ENCODE assay signal across 20 mouse cellular contexts in the genomic region with DNA sequence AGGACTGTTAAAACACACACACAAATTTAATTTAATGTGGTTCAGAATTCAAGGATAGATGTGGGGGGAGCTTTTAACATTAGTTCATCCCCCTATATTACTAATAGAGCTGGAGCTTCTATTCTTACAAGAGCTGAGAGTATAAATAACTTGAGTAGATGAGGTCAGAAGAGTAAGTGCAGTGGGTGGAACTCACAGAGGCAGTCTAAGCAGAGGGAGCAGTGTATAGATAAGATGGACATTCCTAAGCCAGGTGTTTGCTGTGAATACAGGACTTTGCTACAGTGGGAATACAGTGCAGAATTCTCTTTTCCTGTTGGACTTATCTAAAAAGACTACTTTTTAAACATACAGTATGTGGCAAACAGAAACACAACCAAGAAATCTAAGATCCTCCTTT. TPM values are rescaled to one million over a fixed set of nuclear protein-coding genes. Genes with fewer than 3 reads are reported as not detected.
"Had no signal": no experiment of that assay in that cellular context is flagged by ENCODE, and none has a peak within 500 bp of the region (broad histone marks: within the 10 kb centered on the region; RNA-seq: fewer than 3 reads in every experiment).

No protein-coding gene starts in this region.

- DNase-seq: lung, adult 18-20 months; lung, embryonic 14.5 days; lung, postnatal 10 days; lung, postnatal 36 days; right cerebral cortex, postnatal 14 days; thymus, adult 18-20 months; thymus, postnatal 14 days; thymus, postnatal 36 days had no signal

- H3K4me2 ChIP-seq: lung, embryonic 14.5 days; midbrain, embryonic 11.5 days; midbrain, embryonic 13.5 days; midbrain, embryonic 15.5 days; neural tube, embryonic 12.5 days; stomach, embryonic 15.5 days had no signal

- H3K27ac ChIP-seq: macrophage; midbrain, embryonic 13.5 days; midbrain, embryonic 15.5 days; neural tube, embryonic 12.5 days; stomach, embryonic 15.5 days had no signal

- H3K4me3 ChIP-seq: megakaryocyte, embryonic 14.5 days; midbrain, embryonic 13.5 days; midbrain, embryonic 15.5 days; neural tube, embryonic 12.5 days; stomach, embryonic 15.5 days had no signal

- ATAC-seq: midbrain, embryonic 13.5 days; midbrain, embryonic 15.5 days had no signal

- H3K27me3 ChIP-seq: megakaryocyte, embryonic 14.5 days; midbrain, embryonic 13.5 days; midbrain, embryonic 15.5 days; neural tube, embryonic 12.5 days; stomach, embryonic 15.5 days had no signal

- H3K9ac ChIP-seq: lung, embryonic 14.5 days; midbrain, embryonic 13.5 days; midbrain, embryonic 15.5 days; neural tube, embryonic 12.5 days; stomach, embryonic 15.5 days had no signal

- H3K9me3 ChIP-seq: megakaryocyte, embryonic 14.5 days; midbrain, embryonic 13.5 days; midbrain, embryonic 15.5 days; neural tube, embryonic 12.5 days; stomach, embryonic 15.5 days had no signal

RNA-seq across cellular contexts. Expression of gene Tmem139, which starts 9.0 kb away (rescaled TPM):
- total RNA-seq: megakaryocyte progenitor cell, adult 5-6 weeks; midbrain, postnatal 0 days; monocyte, adult 5-6 weeks; neutrophil, adult 5-6 weeks had no signal
- polyA plus RNA-seq: macrophage; midbrain, embryonic 13.5 days; midbrain, embryonic 15.5 days; spleen, adult 2 months had no signal

RNA-seq across cellular contexts. Expression of gene Clcn1, which starts 15.7 kb away (rescaled TPM):
- total RNA-seq: megakaryocyte progenitor cell, adult 5-6 weeks; monocyte, adult 5-6 weeks had no signal
- polyA plus RNA-seq: lung, embryonic 14.5 days had no signal

RNA-seq across cellular contexts. Expression of gene Fam131b, which starts 53.6 kb away (rescaled TPM):
- total RNA-seq: megakaryocyte progenitor cell, adult 5-6 weeks; monocyte, adult 5-6 weeks; neutrophil, adult 5-6 weeks had no signal
- polyA plus RNA-seq: macrophage had no signal
